Mouse (Mus musculus) stomach, postnatal 0 days (tissue): ENCODE measurements around the gene Tcf15.

Source experiments
- CTCF ChIP-seq: IDR thresholded peaks from 2 replicates; pipeline ENCODE4 v1.5.1; 2016; ENCODE audit warnings: antibody characterized with exemption, low read depth, mild to moderate bottlenecking, moderate library complexity
- EP300 ChIP-seq: optimal IDR thresholded peaks from 2 replicates; pipeline ENCODE3; 2016; ENCODE audit warnings: antibody characterized with exemption

DNA sequence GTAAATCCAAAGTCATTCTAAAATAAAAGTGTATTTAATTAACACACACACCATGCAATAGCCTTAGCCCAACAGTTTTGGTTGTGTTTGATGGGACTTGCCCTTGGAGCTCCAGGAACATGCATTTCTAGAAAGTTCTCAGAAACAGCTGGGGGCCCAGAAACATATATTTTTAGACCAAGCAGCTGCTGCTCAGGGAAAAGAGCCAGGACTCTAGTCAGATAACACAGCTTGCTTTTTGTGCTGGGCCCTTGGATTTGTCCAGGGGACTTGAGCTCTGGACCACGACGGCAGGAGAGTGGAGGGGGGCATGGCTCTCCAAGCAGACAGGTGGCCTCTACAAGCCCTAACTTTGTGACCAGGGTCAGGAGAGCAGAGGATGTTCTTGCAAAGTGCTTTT is 32.0 kb upstream of the Tcf15 start:
- no peak for TF ChIP-seq CTCF
- TF ChIP-seq EP300 = no peak
